Mouse (Mus musculus): Measurements from ENCODE around the gene Cyp2b19. TPM values are rescaled to one million over a fixed set of nuclear protein-coding genes. Genes with fewer than 3 reads are reported as not detected.

Cyp2b19 gene
- polyA plus RNA-seq, 1 experiment from 2014 or later: 0.08 TPM

GRCm38 (mm10) chr7:26800104-26800503 lies 43.2 kb downstream of the Cyp2b19 start:
- Histone ChIP-seq H3K27ac (replicated peaks) (no peak overlapping the region), H3K4me1 (replicated peaks; ENCODE audit: control insufficient read depth, insufficient read depth) (no peaks in the 10 kb centered on the region), H3K4me3 (ENCODE audit: low read depth, low read length) (no peak overlapping the region), H3K9ac (ENCODE audit: low read length) (no peak overlapping the region), H3K27me3 (ENCODE audit: control insufficient read depth, insufficient read depth, low read length) (no peaks in the 10 kb centered on the region), H3K4me2 (replicated peaks; ENCODE audit: low read depth) (no peak overlapping the region), H3K9me3 (ENCODE audit: control insufficient read depth, low read length) (no peaks in the 10 kb centered on the region), H3K36me3 (ENCODE audit: control insufficient read depth, insufficient read depth, low read length) (no peaks in the 10 kb centered on the region)
- no peak for TF ChIP-seq CTCF (IDR thresholded peaks at IDR 0.05; ENCODE audit: low read depth)
- no peak for TF ChIP-seq EP300 (optimal IDR thresholded peaks at IDR 0.05)
- ATAC-seq (ENCODE audit: low FRiP score, low TSS enrichment): no peak
- DNase-seq (ENCODE audit: low spot score): no peak

- Histone ChIP-seq H3K4me3 (ENCODE audit: low read depth, low read length) (no peak overlapping the region), H3K4me2 (replicated peaks; ENCODE audit: low read depth) (no peak overlapping the region), H3K36me3 (ENCODE audit: control insufficient read depth, insufficient read depth, low read length) (no peaks in the 10 kb centered on the region), H3K27ac (replicated peaks) (no peak overlapping the region), H3K4me1 (replicated peaks; ENCODE audit: control insufficient read depth, insufficient read depth) (no peaks in the 10 kb centered on the region), H3K9me3 (ENCODE audit: control insufficient read depth, low read length) (no peaks in the 10 kb centered on the region), H3K9ac (ENCODE audit: low read length) (no peak overlapping the region), H3K27me3 (ENCODE audit: control insufficient read depth, insufficient read depth, low read length) (no peaks in the 10 kb centered on the region)
- ATAC-seq (ENCODE audit: low FRiP score, low TSS enrichment): no peak; the same call in 1 of the 2 replicates
- TF ChIP-seq CTCF (IDR thresholded peaks at IDR 0.05; ENCODE audit: low read depth) (no peak), EP300 (optimal IDR thresholded peaks at IDR 0.05) (no peak)
- no peak for DNase-seq (ENCODE audit: low spot score)
- 73% methylated on average over 1 of the region's 1 CpGs for WGBS
These were observed 44.1 kb downstream of the Cyp2b19 start for GRCm38 (mm10) chr7:26800996-26801395.

GRCm38 (mm10) chr7:26808592-26808991 lies 51.6 kb downstream of the Cyp2b19 start, which contains the start of gene Cyp2g1:
Cyp2g1 (plus strand) TSS chr7:26808892.
- no peak for TF ChIP-seq EP300 (optimal IDR thresholded peaks at IDR 0.05)
- no peak for TF ChIP-seq CTCF (IDR thresholded peaks at IDR 0.05; ENCODE audit: low read depth)
- Histone ChIP-seq H3K9ac (ENCODE audit: low read length) (no peak within 1 kb of the TSS), H3K27me3 (ENCODE audit: control insufficient read depth, insufficient read depth, low read length) (no peaks in the 10 kb centered on the region), H3K4me1 (replicated peaks; ENCODE audit: control insufficient read depth, insufficient read depth) (no peaks in the 10 kb centered on the region), H3K4me2 (replicated peaks; ENCODE audit: low read depth) (no peak within 1 kb of the TSS), H3K4me3 (ENCODE audit: low read depth, low read length) (no peak within 1 kb of the TSS), H3K27ac (replicated peaks) (no peak within 1 kb of the TSS), H3K36me3 (ENCODE audit: control insufficient read depth, insufficient read depth, low read length) (no peaks in the 10 kb centered on the region), H3K9me3 (ENCODE audit: control insufficient read depth, low read length) (no peaks in the 10 kb centered on the region)
- DNase-seq (ENCODE audit: low spot score) (no peak), ATAC-seq (ENCODE audit: low FRiP score, low TSS enrichment) (no peak)
- 79% methylated on average over 2 of the region's 2 CpGs for WGBS

Other genes starting within 250 kb of the Cyp2b19 start
- not detected in 2 replicates for gene Nlrp9a, start 222.1 kb upstream of the Cyp2b19 start, polyA plus RNA-seq (2015; fragmentation: Nextera tagmentation; extraction: Ambion mirVana)
- gene Vmn1r185, start 138.7 kb upstream of the Cyp2b19 start, polyA plus RNA-seq (2015; fragmentation: Nextera tagmentation; extraction: Ambion mirVana): not detected in 2 replicates
- 0.08 TPM in 1 of 2 replicates, not detected in the other for gene Cyp2b23, start 70.7 kb upstream of the Cyp2b19 start, polyA plus RNA-seq (2015; fragmentation: Nextera tagmentation; extraction: Ambion mirVana)
- gene Cyp2g1, start 51.8 kb downstream of the Cyp2b19 start, polyA plus RNA-seq (2015; fragmentation: Nextera tagmentation; extraction: Ambion mirVana): not detected in 2 replicates
- gene Cyp2a5, start 78.2 kb downstream of the Cyp2b19 start, polyA plus RNA-seq (2015; fragmentation: Nextera tagmentation; extraction: Ambion mirVana): 7.4 and 15.1 TPM in 2 replicates
- 0.02 TPM in 1 of 2 replicates, not detected in the other for gene Cyp2a22, start 182.2 kb downstream of the Cyp2b19 start, polyA plus RNA-seq (2015; fragmentation: Nextera tagmentation; extraction: Ambion mirVana)